Mouse (Mus musculus) activated CD4-positive, CD25-positive, alpha-beta regulatory T cell, adult 9 weeks (primary cell): ENCODE results near the gene Sirt2. TPM values are rescaled to one million over a fixed set of nuclear protein-coding genes. Genes with fewer than 3 reads are reported as not detected.

Experiments used
- polyA plus RNA-seq: library from polyadenylated mRNA; unstranded; fragments of 100-300 nt; shearing (Covaris generic); gene quantifications from one replicate; pipeline ENCODE4 v1.2.1, GENCODE M21; 2017

The Sirt2 gene
- 107 TPM for polyA plus RNA-seq

GRCm38 (mm10) chr7:28766173-28766879, at the start of gene Sirt2:
Gene Sirt2 (plus strand): TSS chr7:28766735.

GRCm38 (mm10) chr7:28741709-28742438, 24.7 kb upstream of the Sirt2 start, which contains the start of the genes Mrps12 and Sars2:
Gene Mrps12 (minus strand): TSS chr7:28741820.
Gene Sars2 (plus strand): TSS chr7:28741992.

GRCm38 (mm10) chr7:28756079-28756478, 10.5 kb upstream of the Sirt2 start, which contains the start of gene Ccer2:
Gene Ccer2 (plus strand): TSS chr7:28756174.

GRCm38 (mm10) chr7:28767462-28767965, 979 bp downstream of the Sirt2 start, which contains the start of gene Nfkbib:
Gene Nfkbib (minus strand): TSS chr7:28767512.

GRCm38 (mm10) chr7:28788307-28789195, 22.0 kb downstream of the Sirt2 start, which contains the start of gene Rinl:
Gene Rinl (plus strand): TSS chr7:28788969.

DNA sequence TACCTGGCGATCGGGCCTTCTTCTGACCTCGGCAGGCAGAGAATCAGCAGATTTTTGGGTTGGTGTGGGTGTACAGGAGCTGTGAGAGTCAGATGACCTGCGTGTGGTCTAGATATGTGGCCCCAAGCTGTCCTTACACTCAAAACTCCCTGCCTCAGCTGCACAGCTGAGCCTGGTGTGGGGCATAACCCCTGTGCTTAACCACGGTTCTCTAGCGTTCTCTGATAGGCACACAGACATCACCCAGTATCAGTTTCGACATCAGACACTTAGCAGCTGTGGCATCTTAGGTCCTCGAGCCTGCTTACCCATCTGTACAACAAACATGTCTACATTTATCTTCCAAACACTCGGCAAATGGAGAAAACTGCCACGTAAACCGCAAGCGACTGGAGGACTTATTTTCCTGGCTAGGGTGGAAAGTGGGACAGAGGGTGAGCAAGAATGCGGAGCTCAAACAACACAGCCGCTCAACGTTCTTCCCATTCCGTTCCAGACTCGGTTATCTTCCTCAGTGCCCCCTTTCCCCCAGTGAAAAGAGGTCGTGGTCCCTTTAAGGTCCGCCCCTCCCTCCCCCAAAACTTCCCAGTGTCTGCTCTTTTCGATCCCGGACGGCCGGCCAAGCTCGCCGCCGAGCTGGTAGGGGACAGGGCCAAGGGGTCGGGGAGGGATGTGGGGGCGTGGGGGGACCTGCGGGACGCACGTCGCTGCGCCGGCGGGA, 41.8 kb downstream of the Sirt2 start, which contains the start of gene Hnrnpl:
Gene Hnrnpl, plus strand, starts transcription at position 321 of the 721 bp plus-strand sequence.

DNA sequence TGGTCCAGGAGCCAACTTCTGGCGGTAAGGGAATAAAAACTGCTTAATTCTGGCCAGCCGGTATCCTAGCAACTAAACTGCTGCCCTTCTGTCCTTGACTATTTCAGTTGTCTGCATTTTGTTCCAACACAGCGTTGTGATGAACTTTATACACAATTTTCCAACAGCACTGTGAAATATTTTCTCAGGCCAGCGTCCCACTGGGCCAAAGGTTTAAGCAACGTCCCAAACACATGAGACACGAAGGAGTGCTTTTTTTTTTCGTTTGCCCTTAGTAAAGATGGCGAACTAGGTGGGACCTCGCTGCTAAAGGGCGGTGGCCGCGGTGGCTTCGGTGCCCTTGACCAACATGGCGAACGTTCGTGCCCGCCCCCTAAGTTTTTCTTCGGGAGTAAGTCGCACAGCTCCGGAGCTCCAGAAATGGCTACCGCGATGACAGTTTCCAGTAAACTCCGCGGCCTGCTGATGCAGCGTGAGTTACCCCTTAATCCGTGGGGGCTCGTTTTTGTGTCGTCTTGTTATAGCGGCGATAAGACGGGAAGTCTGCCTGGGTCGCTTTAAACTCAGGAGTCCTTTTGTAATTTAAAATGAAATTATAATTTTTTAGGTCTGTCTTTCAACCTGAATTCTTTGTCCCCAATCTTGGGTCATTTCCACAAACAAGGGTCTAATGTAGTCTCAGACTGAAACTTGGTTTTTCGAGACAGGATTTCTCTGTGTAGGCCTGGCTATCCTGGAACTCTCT, 58.6 kb downstream of the Sirt2 start, which contains the start of gene Ech1:
Gene Ech1, plus strand, starts transcription at position 277 of the 745 bp plus-strand sequence.

DNA sequence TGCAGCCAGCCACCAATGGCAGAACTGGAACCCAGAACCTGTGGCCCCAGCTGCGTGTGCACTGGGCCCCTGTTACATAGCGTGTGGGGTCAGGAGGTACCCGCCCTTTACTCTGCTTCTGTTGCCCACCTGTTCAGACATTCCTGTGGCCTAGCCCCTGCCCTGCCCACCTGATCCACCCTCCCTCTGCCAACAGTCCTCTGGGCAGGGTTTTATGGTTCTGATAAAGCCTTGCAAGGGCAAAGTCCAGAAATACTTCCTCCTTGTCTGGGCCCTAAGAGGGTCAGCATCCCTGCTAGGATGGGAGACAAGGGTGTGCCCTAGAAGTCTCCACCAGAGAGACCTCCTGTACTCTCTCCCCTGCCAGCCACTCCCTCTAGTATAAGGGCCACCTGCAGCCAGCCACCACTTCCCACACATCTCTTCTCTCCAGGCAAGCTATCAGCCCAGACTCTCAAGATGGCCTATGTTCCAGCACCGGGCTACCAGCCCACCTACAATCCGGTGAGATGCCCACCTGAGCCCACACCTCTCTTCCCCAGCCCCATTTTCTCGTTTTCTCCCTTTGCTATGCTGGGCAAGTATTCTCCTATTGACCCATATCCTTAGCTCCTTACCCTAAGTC, 67.3 kb downstream of the Sirt2 start, which contains the start of gene Lgals4:
Gene Lgals4, plus strand, starts transcription at position 132 of the 625 bp plus-strand sequence.

Other genes with a start within 250 kb of the Sirt2 start
- gene Ifnl3, start 243.9 kb upstream of the Sirt2 start, polyA plus RNA-seq: not detected
- gene Sycn, start 225.8 kb upstream of the Sirt2 start, polyA plus RNA-seq: not detected
- 0.42 TPM for gene Nccrp1, start 219.5 kb upstream of the Sirt2 start, polyA plus RNA-seq
- gene Samd4b, start 168.6 kb upstream of the Sirt2 start, polyA plus RNA-seq: 4.0 TPM
- 5.4 TPM for gene Pak4, start 168.6 kb upstream of the Sirt2 start, polyA plus RNA-seq
- gene Acp7, start 135.4 kb upstream of the Sirt2 start, polyA plus RNA-seq: not detected
- gene Fbxo27, start 73.9 kb upstream of the Sirt2 start, polyA plus RNA-seq: 5.1 TPM
- 5.4 TPM for gene Fbxo17, start 49.9 kb upstream of the Sirt2 start, polyA plus RNA-seq
- 110 TPM for gene Mrps12, start 24.9 kb upstream of the Sirt2 start, polyA plus RNA-seq
- 17.8 TPM for gene Sars2, start 24.7 kb upstream of the Sirt2 start, polyA plus RNA-seq
- not detected for gene Ccer2, start 10.6 kb upstream of the Sirt2 start, polyA plus RNA-seq
- gene Nfkbib, start 777 bp downstream of the Sirt2 start, polyA plus RNA-seq: 122 TPM
- 324 TPM for gene Rinl, start 22.2 kb downstream of the Sirt2 start, polyA plus RNA-seq
- gene Hnrnpl, start 41.8 kb downstream of the Sirt2 start, polyA plus RNA-seq: 110 TPM
- 208 TPM for gene Ech1, start 58.5 kb downstream of the Sirt2 start, polyA plus RNA-seq
- gene Lgals4, start 67.1 kb downstream of the Sirt2 start, polyA plus RNA-seq: 25.3 TPM
- gene Lgals7, start 97.1 kb downstream of the Sirt2 start, polyA plus RNA-seq: 1.2 TPM
- 0.12 TPM for gene Capn12, start 114.7 kb downstream of the Sirt2 start, polyA plus RNA-seq
- gene Actn4, start 195.6 kb downstream of the Sirt2 start, polyA plus RNA-seq: 292 TPM
- 397 TPM for gene Eif3k, start 215.1 kb downstream of the Sirt2 start, polyA plus RNA-seq
- gene Map4k1, start 215.3 kb downstream of the Sirt2 start, polyA plus RNA-seq: 142 TPM